Mouse (Mus musculus) forebrain, embryonic 16.5 days (tissue): Measurements from ENCODE around the gene Morf4l1. TPM values are rescaled to one million over a fixed set of nuclear protein-coding genes. Genes with fewer than 3 reads are reported as not detected.
"Not testable (repeated sequence)": the region's sequence is repeated elsewhere in the genome, so short reads cannot be mapped to it uniquely, and the experiment has no call there.

ENCODE experiments used
- ATAC-seq: fragments of 200-750 bp; cut with Nextera tagmentation; 2 replicates; pipeline ENCODE4 v1.8.0; 2017; ENCODE audit warnings: mild to moderate bottlenecking, moderate library complexity
- H3K27ac ChIP-seq: fragments of 300-500 bp; sonication (generic); 2 replicates; pipeline ENCODE4 v1.5.1; 2014; ENCODE audit warnings: low read length, control low read depth
- H3K27me3 ChIP-seq: fragments of 300-500 bp; sonication (generic); replicated peaks from 2 replicates; pipeline ENCODE4 v1.6.1; 2014; ENCODE audit warnings: low read length; ENCODE audit not compliant: control insufficient read depth, insufficient read depth
- H3K36me3 ChIP-seq: fragments of 300-500 bp; sonication (generic); 2 replicates; pipeline ENCODE4 v1.6.1; 2014; ENCODE audit not compliant: control insufficient read depth, insufficient read depth
- H3K4me1 ChIP-seq: fragments of 300-500 bp; sonication (generic); replicated peaks from 2 replicates; pipeline ENCODE4 v1.6.1; 2014; ENCODE audit warnings: low read length; ENCODE audit not compliant: control insufficient read depth, insufficient read depth
- H3K4me2 ChIP-seq: fragments of 300-500 bp; sonication (generic); 2 replicates; pipeline ENCODE4 v1.6.1; 2014; ENCODE audit warnings: mild to moderate bottlenecking, low read length, control low read depth
- H3K4me3 ChIP-seq: fragments of 300-500 bp; sonication (generic); replicated peaks from 2 replicates; pipeline ENCODE4 v1.5.1; 2014; ENCODE audit warnings: mild to moderate bottlenecking, low read length, control low read depth
- H3K9ac ChIP-seq: fragments of 300-500 bp; sonication (generic); replicated peaks from 2 replicates; pipeline ENCODE4 v1.6.1; 2014; ENCODE audit warnings: low read depth, low read length, control low read depth
- H3K9me3 ChIP-seq: fragments of 300-500 bp; sonication (generic); 2 replicates; pipeline ENCODE4 v1.6.1; 2016; ENCODE audit warnings: low read length; ENCODE audit not compliant: control insufficient read depth
- WGBS: fragments of 180-500 bp; shearing (Covaris S2); extraction: QIAGEN DNeasy Blood & Tissue Kit; methylation state at CpG from one replicate; pipeline ENCODE4 v1.1.7; 2014; 5-methylcytosine and 5-hydroxymethylcytosine counted together
- polyA plus RNA-seq: library from polyadenylated mRNA; unstranded; fragments of >200 nt; fragmentation: Nextera tagmentation; extraction: Ambion mirVana; gene quantifications from 2 replicates; pipeline ENCODE4 v1.2.1, GENCODE M21; 2015

Gene Morf4l1
- polyA plus RNA-seq, 1 experiment from 2014 or later, result 524 TPM

DNA sequence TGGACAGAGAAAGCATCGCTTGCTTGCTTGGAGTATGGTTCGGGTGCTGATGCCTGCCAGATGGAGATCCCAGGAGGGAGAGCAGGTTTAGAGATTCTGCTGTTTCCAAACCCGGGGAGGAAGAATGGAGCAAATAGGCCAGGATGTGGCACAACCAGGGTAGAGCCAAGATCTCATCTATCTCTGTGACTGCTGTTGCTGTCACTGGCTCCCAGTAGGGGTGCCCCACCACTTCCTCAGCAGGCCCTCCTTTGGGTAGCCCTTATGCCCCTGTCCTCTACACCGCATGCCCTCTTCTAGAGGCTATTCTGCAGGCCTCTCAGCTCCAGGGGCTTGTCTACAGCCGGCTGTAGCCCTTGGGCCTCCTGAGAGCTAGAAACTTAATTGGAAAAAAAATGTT is 38.4 kb downstream of the Morf4l1 start:
- no peak overlapping the region for H3K4me3 ChIP-seq
- no peak overlapping the region for H3K27ac ChIP-seq
- no peaks in the 10 kb centered on the region for H3K9me3 ChIP-seq
- WGBS, result 90% methylated on average over 5 of the region's 5 CpGs
- H3K27me3 ChIP-seq, result no peaks in the 10 kb centered on the region
- no peaks in the 10 kb centered on the region for H3K4me1 ChIP-seq
- no peak overlapping the region for H3K4me2 ChIP-seq
- H3K36me3 ChIP-seq, result no peaks in the 10 kb centered on the region
- ATAC-seq, result no peak
- no peak overlapping the region for H3K9ac ChIP-seq

DNA sequence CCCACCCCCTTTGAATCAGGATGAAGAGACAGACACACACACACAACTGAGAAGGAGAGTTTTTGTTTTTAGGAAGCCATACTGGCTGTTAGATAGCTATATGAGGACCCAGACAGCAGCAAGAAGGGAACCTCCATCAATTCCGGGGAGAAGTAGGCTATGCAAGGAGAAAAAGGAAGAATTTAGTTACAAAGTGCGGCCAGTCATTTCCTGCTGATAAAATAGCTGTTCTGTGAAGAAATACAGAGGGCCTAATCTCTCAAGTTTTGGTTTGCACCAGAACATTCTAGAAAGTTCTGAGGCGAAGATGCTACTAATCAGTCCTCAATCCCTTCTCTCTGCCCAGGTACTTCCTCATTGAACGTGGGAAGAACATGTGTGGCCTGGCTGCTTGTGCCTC is 39.2 kb downstream of the Morf4l1 start:
- Histone ChIP-seq H3K27ac (no peak overlapping the region), H3K4me1 (no peaks in the 10 kb centered on the region), H3K27me3 (no peaks in the 10 kb centered on the region), H3K36me3 (no peaks in the 10 kb centered on the region), H3K4me2 (no peak overlapping the region), H3K4me3 (no peak overlapping the region), H3K9ac (no peak overlapping the region), H3K9me3 (no peaks in the 10 kb centered on the region)
- 86% methylated on average over 4 of the region's 4 CpGs for WGBS
- ATAC-seq, result no peak

DNA sequence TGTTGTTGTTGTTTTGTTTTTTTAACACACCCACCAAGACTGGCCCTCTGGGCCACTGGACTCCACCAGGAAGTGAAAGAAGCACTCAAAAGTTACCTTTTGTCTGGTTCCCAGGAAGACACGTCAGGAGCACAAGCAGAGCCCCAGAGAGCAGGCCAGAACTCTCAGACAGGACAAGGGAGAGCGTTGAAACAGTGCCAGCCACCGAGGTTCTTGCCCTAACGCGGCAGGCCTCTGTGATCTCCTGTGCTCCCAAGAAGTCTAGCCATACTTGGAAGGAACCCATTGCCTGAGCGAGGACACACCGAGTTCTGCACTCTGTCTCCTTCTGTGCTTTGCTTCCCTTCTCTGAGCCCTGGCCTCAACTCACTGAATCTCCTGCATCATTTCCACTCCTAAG is 44.4 kb downstream of the Morf4l1 start:
- H3K9ac ChIP-seq, result no peak overlapping the region
- no peaks in the 10 kb centered on the region for H3K4me1 ChIP-seq
- ATAC-seq, result no peak
- H3K4me3 ChIP-seq, result no peak overlapping the region
- WGBS, result 81% methylated on average over 7 of the region's 7 CpGs
- H3K4me2 ChIP-seq, result no peak overlapping the region
- no peaks in the 10 kb centered on the region for H3K36me3 ChIP-seq
- no peak overlapping the region for H3K27ac ChIP-seq
- no peaks in the 10 kb centered on the region for H3K27me3 ChIP-seq
- no peaks in the 10 kb centered on the region for H3K9me3 ChIP-seq

DNA sequence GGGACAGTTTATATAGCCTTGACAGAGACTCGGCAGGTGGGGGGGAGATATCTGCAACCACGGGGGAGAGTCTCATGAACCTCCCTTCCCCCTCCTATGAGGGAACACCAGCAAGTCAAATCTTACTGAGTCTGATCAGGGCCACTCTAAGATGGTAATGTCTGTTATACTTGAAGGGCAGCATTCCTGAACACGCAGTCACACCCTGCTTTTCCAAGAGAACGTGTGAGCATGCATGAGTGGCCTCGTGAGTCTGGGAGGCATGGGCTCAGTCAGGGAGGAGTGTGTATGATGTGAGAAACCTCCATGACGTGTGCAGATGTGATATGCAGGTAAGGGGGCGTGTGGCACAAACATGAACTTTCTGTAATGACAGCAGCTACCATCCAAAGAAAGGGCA is 45.1 kb downstream of the Morf4l1 start:
- Histone ChIP-seq H3K36me3 (no peaks in the 10 kb centered on the region), H3K9ac (no peak overlapping the region), H3K4me3 (no peak overlapping the region), H3K4me2 (no peak overlapping the region), H3K27me3 (no peaks in the 10 kb centered on the region), H3K27ac (no peak overlapping the region), H3K4me1 (no peaks in the 10 kb centered on the region), H3K9me3 (no peaks in the 10 kb centered on the region)
- ATAC-seq, result no peak
- WGBS, result 83% methylated on average over 7 of the region's 7 CpGs

GRCm38 (mm10) chr9:90068786-90069185 is 45.8 kb downstream of the Morf4l1 start:
- Histone ChIP-seq H3K27me3 (no peaks in the 10 kb centered on the region), H3K9me3 (no peaks in the 10 kb centered on the region), H3K27ac (no peak overlapping the region), H3K4me3 (no peak overlapping the region), H3K4me2 (no peak overlapping the region), H3K36me3 (no peaks in the 10 kb centered on the region), H3K9ac (no peak overlapping the region), H3K4me1 (no peaks in the 10 kb centered on the region)
- ATAC-seq, result no peak
- 86% methylated on average over 6 of the region's 6 CpGs for WGBS

DNA sequence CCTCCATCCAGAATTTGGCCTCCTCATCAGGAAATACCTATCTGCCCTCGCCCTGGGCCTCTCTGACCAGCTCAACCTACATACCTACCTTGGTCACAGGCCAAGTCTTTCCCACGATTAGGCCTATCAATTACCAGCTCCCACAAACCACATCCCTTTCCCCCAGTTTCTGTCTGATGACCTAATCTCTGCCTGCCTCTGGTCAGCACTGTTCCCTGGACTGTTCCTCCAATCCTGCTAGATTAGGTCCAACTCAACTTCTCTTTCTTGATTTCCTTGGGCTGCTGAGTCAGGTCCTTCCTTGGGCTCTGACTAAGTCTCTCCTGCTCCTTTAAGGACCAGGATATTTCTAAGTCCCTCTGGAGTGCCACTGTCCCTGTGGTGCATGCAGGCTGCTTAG is 47.2 kb downstream of the Morf4l1 start:
- H3K27ac ChIP-seq, result no peak overlapping the region
- no peaks in the 10 kb centered on the region for H3K27me3 ChIP-seq
- 81% methylated on average over 2 of the region's 2 CpGs for WGBS
- no peak overlapping the region for H3K4me3 ChIP-seq
- no peaks in the 10 kb centered on the region for H3K36me3 ChIP-seq
- no peaks in the 10 kb centered on the region for H3K4me1 ChIP-seq
- H3K9ac ChIP-seq, result no peak overlapping the region
- no peak overlapping the region for H3K4me2 ChIP-seq
- H3K9me3 ChIP-seq, result no peaks in the 10 kb centered on the region
- no peak for ATAC-seq

- not testable (repeated sequence) for H3K4me3 ChIP-seq
- WGBS, result 93% methylated on average over 5 of the region's 5 CpGs
These were observed 53.6 kb downstream of the Morf4l1 start for GRCm38 (mm10) chr9:90060932-90061331.

DNA sequence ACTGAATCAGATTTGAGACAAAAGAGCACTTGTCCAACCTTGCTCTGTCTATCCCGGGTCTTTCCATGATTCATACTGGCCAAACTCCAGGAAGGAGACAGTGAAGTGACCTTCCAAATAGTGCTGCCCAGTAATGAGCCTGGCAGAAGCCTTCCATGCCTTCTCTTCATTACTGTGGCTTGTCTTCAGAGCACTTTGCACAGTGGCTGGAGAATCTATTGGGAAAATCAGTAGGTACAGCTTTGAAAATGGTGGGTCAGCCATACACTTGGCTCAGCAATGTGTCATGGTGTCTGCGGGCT is 54.0 kb downstream of the Morf4l1 start:
- Histone ChIP-seq H3K27ac (no peak overlapping the region), H3K27me3 (no peaks in the 10 kb centered on the region), H3K9me3 (no peaks in the 10 kb centered on the region), H3K4me3 (no peak overlapping the region), H3K36me3 (no peaks in the 10 kb centered on the region), H3K4me2 (no peak overlapping the region), H3K4me1 (no peaks in the 10 kb centered on the region), H3K9ac (no peak overlapping the region)
- 77% methylated on average over 2 of the region's 2 CpGs for WGBS
- ATAC-seq, result no peak

More at GRCm38 (mm10) chr9:90060932-90061331, 53.6 kb downstream of the Morf4l1 start:
- H3K4me1 ChIP-seq, H3K27ac ChIP-seq, H3K9ac ChIP-seq, ATAC-seq, H3K9me3 ChIP-seq, H3K36me3 ChIP-seq, H3K4me2 ChIP-seq, H3K27me3 ChIP-seq: not testable (repeated sequence)

- no peaks in the 10 kb centered on the region for H3K36me3 ChIP-seq
- H3K4me3 ChIP-seq, result no peak overlapping the region
- peaks cover under 1% of the 10 kb centered on the region for H3K4me1 ChIP-seq
- no peak overlapping the region for H3K9ac ChIP-seq
- H3K27me3 ChIP-seq, result no peaks in the 10 kb centered on the region
- H3K4me2 ChIP-seq, result no peak overlapping the region
- no peak for ATAC-seq
- 88% methylated on average over 9 of the region's 9 CpGs for WGBS
- H3K9me3 ChIP-seq, result no peaks in the 10 kb centered on the region
- H3K27ac ChIP-seq, result no peak overlapping the region
These were observed 54.6 kb downstream of the Morf4l1 start for GRCm38 (mm10) chr9:90059828-90060573.

GRCm38 (mm10) chr9:90056716-90057115 is 57.9 kb downstream of the Morf4l1 start:
- Histone ChIP-seq H3K9me3 (no peaks in the 10 kb centered on the region), H3K4me2 (no peak overlapping the region), H3K36me3 (no peaks in the 10 kb centered on the region), H3K9ac (no peak overlapping the region), H3K27ac (no peak overlapping the region), H3K4me3 (no peak overlapping the region), H3K27me3 (no peaks in the 10 kb centered on the region), H3K4me1 (peaks cover 8% of the 10 kb centered on the region)
- ATAC-seq, result no peak
- WGBS, result 88% methylated on average over 2 of the region's 2 CpGs
